Mouse (Mus musculus) ZHBTc4 (cell line): ENCODE results near the gene Senp6.

ENCODE experiments used
- DNase-seq: peaks from one replicate; pipeline ENCODE4 v3.0.0-alpha.2; 2011; ENCODE audit warnings: low read depth, low spot score

Gene Senp6

DNA sequence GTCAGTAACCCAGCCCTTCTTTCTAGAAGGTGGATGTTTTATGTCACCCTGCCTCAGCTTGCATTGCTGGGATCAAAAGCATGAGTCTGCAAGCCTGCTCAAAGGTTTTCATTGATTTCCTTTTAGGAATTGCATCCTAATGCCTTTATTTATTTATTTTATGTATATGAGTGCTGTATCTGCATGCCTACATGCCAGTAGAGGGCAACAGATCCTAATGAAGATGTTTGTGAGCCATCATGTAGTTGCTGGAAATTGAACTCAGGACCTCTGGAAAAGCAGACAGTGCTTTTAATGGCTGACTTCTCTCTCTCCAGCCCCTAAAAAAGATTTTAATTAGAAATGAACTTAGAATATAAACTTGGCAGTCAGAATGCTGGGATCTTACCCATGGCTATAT, 8.2 kb downstream of the Senp6 start:
- DNase-seq, result no peak

DNA sequence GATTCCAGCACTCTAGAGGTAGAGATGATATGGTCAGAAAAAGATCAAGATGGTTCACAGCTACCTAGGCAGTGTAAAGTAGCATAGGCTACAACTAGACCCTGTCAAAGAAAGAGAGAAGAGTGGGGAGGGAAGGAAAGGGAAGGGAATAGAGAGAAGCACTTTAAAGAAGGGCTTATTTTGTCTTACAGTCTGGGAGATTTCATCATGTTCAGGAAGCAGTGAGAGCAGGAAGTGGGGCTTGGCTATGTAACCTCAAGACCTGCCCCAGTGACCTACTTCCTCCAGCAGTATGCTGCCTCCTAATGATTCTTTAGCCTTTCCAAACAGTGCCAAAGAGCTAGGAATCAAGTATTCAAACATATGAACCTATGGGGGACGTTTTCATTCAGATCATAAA, 14.2 kb downstream of the Senp6 start:
- DNase-seq, result no peak

DNA sequence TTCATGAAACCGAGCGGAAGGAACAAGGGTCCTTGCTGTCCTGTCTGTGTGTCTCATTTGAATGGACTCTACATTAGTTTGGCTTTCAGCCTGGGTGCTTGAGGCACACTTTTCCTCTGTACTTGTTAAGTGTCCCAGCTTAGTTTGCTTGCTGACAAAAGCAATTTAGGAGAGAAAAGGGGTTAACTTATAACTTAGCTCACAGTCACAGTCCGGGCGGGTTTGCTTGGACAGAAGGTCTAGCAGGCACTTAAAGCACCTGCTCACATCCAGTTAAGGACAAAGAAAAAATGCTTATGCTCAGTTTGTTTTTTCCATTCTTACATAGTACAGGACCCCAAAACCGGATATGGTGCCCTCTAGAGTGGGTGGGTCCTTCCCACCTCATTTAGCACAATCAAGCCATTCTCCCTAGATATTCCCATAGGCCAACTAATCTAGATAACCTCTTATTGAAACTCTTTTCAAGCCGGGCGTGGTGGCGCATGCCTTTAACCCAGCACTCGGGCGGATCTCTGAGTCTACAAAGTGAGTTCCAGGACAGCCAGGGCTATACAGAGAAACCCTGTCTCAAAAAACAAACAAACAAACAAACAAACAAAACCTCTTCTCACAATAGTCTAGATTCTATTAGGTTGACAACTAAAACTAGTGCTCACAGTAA, 17.9 kb downstream of the Senp6 start:
- DNase-seq, result no peak

DNA sequence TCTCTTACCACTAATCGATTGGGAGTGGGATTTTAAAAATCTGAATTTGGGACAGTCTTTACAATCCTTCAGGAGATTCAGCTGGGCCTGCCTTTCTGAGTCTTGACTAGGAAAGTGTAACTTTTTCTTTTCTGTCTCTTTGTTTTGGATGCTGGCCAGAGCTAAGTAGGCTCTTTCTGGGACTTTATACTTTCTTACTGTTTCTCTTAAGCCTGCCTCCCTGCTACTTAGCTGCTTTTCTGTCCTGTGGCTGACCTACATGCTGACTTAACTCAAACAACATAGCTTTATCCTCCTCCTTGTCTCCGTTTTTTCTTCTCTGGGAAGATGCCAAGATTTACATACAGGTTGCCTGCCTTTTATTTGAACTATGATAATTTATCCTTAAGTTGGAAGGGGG, 19.0 kb downstream of the Senp6 start:
- no peak for DNase-seq

DNA sequence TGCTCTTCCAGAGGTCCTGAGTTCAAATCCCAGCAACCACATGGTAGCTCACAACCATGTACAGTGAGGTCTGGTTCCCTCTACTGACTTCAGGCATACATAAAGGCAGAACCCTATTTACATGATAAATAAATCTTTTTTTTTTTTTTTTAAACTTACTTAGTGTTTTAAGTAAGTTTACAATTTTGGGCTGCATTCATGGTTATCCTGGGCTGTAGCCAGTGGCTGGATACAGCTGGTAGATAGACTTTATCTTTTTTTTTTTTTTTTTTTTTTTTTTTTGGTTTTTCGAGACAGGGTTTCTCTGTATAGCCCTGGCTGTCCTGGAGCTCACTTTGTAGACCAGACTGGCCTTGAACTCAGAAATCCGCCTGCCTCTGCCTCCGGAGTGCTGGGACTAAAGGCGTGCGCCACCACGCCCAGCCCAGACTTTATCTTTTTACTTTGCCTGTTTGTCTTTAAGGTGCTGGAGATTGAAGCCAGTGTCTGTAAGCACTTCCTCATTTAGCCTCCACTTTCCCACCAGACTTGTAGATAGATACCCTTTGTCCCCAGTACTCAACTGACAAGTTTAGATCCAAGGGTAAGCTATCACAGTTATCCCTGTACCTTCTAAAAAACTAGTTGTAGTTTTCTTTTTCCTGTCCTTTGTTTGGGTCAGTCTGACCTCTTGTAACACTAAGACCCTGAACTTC, 19.7 kb downstream of the Senp6 start:
- DNase-seq, result peak; percentile 23

DNA sequence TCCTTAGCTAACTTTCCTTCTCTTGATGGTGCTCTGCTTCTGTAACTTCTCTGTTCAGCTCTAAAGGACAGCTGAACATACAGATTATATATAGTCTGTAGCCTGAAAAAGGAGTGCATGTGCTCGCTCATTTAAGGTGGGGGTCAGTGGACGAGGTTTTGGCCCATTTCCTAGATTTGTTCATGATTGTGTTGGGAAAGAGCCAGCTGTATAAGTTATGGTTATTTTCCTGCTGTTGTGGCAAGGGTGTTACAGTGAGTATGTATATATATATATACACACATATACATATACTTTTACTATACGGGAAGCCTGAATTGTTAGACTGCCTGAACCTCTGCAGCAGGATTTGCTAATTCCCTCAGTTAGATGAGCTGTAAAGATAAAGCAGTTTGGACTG, 22.7 kb downstream of the Senp6 start:
- DNase-seq, result no peak

DNA sequence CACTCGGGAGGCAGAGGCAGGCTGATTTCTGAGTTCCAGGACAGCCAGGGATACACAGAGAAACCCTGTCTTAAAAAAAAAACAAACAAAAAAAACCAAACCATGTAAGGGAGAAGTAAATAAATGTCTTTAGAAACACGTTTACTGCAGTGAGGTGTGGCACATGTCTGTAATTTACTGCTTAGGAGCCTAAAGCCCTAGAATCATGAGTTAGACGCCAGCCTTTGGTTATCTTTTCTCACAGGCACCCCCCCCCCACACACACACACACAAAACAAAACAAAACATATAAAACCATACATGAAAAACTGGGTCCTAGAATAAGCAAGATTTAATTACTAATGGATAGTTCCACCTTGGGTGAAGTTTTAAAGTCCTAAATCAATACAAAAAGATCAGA, 29.6 kb downstream of the Senp6 start:
- DNase-seq, result no peak

DNA sequence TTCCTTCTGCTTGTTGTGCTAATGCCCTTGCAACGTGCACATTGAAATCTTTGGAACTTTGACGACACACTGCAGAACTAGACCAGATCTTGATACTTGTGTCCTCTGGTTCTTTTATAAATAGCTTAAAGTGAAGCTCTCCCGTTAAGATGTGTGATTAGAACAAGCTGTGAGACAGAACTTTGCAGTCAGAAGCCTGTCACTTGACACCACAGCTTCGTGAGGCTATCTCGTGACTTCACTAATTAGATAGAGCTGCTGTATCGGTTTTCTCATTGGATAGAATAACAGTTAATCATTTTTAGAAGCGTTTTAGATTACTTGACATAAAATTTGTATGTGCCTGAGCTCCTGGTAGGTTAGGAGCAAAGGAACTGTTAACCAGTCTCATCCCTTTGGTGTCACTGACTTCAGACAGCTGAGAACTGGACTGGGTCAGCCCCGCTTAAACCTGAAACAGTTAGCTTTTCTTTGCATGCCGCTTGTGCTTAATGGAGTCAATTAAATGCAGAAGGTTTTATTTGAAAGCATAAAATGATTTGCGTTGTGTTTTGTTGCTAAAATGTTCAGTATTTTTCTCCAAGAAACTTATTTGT, 79.4 kb downstream of the Senp6 start:
- no peak for DNase-seq

DNA sequence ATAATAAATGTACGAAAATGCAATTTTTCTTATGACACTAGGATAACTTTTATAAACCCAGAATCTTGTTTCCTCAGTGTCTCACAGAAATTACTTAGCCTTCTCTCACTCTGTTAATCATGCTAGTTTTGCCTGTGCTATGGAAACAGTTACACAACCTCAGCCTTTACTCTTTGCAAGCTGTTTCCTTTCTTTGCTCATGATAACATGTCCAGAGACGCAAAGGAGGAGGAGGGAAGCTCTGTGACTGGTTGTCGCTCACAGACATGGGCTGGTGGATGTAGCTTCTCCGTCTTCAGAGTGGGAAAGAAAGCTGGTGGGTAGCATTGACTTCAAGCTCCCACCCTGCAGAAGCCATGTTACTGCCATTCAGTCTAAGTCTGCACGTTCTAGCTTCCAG, 82.9 kb downstream of the Senp6 start:
- DNase-seq, result no peak

DNA sequence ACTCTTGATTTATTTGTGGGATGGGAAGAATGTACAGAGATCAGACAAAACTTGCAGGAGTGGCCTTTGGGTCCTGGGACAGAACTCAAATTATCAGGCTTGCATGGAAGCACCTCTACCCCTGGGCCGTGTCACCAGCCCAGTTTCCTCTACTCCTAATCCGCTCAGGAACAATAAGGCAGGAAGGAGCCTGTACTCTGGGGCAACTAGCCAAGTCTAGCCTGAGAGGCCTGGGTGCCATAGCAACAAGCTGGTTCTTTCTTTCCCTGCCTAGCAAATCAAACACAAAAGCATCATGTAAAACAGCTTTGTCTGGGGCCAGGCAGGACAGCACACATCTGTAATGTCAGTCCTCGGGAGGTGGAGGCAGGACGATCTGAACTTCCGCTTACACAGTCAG, 88.6 kb downstream of the Senp6 start:
- peak; percentile 69 for DNase-seq

DNA sequence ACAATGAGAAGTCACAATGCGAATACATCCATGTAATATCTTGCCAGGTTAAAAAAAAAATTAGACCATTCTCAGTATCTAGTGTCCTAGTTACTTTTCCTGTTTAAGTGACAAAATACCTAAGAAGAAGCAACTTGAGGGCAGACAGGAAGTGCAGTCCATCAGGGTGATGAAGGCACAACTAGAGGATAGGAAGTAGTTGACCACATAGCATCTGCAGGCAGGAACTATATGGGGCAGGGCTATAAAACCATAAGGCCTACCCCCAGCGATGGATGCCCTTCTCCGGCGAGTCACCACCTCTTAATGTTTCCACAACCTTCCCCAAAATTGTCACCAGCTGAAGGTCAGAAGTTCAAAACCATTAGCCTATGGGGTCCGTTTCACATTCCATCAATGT, 90.1 kb downstream of the Senp6 start:
- DNase-seq, result no peak

DNA sequence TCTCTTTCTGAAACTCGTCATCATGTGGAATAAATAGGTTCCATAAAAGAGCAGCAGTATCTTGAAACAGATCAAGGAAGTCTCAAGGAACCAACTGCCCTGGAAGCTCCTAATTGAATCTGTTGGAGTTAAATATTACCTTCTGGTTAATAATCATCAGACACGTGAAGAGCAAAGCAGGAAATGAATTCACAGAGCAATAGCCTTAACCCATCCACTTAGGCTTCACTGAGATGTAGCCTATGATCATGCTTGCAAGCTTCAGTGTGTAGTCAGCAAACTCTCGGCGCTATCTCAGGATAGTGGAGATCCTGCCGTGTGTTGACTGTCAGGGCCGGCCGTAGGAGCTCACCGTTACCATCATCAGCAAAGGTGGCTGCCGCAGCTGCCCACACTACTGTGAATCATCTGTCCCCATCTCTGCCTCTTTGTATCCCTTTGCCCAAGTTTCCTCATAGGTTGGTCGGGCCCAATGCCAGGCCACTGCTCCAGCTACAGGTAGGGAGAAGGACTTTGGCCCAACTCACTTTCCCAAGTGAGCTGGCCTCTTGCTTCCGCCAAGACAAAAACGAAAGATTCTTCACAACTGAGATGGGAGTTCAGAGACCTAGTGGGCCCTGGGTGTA, 91.2 kb downstream of the Senp6 start:
- no peak for DNase-seq

DNA sequence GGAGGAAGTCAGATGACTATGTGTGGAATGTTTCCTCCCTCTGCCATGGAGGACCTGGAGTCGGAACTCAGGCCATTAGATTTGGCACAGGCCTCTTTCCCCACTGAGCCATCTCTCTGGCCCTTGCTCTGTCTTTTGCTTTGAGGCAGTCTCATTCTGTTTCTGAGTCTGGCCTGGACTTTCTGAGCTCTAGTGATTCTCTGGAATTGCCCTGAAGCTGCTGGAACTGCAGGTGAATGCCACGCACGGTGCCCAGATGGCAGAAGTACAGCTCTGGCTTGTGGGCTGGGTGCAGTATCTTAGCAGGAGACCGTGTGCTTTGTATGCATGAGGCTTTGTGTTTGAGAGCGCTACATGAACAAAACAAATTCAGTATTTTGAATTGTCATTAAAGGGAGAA, 92.2 kb downstream of the Senp6 start:
- DNase-seq, result no peak

DNA sequence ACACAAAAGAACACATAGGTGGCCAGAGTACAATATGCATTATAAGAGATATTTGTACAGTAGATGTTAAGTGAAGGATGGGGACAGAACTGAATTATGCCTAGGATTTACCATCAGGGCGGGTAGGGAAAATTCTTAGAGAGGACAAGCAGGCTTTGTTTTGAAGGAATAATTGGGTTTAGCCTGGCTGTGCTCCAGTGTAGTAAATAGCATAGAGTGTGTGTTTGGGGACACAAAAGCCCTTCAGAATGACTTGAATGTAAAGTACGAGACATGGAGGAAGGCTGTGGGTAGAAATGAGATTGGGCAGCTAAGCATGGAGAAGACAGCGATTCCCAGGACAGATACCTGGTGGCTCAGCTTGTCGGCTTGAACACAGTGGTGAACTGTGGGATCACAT, 94.7 kb downstream of the Senp6 start:
- no peak for DNase-seq

DNA sequence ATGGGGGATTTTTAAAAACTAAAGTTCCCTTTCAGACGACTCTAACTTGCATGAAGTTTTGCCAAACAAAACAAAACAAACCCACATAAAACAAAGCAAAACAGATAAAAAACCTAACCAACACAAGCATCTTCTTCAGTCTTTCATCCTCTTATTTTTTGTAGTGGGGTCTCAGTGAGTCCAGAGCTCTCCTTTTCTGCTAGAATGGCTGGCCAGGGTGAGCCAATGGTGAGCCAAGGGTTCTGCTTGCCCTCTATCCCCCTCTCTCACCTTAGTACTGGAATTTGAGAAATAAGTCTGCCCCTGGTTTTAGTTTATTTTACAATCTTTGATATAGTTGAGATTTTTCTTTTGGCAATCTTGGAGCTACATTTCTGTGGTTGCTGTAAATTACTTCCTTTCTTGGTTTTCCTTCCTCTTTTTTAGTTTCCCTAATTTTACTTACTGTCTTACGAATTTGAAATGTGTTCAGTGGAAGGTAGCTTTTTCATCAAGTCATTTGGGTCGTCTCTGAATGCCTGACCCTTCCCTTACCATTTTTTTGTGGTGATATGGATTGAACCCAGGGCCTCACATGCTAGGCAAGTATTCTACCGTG, 96.5 kb downstream of the Senp6 start:
- no peak for DNase-seq

DNA sequence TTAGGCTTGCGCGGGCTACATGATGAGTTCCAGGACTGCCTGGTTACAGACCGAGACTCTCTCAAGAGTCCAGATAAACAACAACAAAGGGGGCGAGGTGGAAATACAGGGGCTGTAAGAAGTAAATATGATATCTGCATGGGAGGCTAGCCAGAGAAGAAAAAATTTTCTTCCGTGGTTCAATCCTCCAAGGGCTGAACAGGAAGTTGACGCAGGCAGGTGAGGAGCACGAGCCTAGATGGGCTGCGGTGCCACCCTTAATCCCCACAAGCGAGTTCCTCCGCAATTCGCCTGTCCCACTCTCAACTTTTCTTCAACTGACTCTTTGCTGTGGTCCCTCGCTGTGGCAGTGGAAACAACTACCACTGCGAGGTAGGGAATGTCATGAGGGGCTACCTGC, 97.5 kb downstream of the Senp6 start:
- DNase-seq, result no peak

DNA sequence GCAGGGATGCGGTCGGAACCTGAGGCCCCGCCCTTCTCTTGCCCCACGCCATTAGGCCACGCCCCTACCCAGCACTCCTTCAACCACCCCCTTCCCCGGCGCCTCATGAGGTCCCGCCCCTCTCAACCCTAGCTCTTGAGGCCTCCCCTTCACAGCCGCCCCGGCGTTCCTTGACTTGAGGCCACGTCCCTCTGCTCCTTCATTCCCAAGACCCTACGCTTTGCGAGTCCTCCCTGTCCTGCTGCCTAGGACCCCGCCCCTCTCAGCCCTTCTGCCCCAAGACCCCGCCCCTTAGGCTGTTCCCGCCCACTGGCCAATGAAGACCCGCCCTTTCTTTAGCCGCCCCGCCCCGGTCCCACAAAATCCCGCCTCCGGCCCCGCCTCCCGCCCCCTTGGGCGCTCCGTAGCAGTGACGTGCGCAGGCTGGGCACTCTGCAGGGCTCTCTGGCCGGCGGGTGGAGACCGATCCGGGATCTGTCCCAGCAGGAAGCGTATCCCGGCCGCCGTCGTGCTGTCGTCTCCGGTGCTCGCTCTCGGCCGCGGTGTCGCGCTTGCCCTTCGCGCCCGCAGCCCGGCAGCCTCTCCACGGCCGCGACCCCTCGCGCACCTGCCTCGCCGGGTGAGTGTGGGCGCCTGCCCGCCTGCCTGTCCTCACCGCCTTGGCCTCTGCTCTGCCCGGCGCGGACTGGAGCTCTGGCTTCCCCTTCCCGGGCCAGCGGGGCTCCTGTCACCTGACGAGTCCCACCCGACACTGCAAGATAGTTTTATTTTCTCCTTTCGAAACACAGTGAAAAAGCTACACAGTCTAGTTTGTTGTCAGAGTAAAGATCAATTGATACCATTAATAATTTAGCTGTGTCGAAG, 98.1 kb downstream of the Senp6 start, which contains the start of gene Myo6:
Gene Myo6, plus strand, starts transcription at position 421 of the 864 bp plus-strand sequence.
- DNase-seq, result peak; percentile 90

DNA sequence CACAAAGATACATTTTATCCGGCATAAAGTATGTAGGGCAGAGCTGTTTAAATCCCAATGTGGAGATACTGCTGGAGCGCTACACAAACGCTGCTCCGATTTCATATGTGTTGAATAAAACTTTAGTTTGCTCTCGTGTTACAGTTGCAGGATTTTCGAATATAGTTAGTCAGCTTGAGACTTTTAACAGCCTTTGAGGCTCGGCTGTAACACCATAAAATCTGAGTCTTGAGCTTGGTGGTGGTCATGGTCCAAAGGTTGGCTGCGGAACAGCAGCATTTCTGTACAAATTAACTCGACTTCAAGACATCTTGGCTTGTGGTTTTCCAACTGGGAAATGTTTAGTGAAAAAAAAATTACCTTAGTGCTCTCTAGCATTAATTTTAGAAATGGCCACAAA, 99.0 kb downstream of the Senp6 start:
- DNase-seq, result no peak

DNA sequence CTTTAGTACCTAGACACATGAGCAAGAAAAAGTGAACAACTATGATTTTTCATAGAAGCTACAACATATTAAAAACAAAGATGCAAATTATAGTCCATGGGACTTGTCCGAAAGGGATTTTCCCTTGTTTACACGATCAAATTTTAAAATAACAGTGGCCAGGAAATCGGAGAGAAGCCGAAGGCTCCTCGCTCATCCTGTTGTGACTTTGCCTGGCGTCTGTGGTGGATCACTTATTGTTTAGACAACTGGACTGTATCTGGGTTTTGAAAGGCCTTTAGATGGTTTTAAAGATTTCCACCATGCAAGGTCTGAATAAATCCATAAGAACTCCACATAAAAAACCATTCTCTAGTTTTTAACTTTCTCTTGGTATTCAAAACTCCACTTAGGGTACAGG, 99.7 kb downstream of the Senp6 start:
- DNase-seq, result no peak

DNA sequence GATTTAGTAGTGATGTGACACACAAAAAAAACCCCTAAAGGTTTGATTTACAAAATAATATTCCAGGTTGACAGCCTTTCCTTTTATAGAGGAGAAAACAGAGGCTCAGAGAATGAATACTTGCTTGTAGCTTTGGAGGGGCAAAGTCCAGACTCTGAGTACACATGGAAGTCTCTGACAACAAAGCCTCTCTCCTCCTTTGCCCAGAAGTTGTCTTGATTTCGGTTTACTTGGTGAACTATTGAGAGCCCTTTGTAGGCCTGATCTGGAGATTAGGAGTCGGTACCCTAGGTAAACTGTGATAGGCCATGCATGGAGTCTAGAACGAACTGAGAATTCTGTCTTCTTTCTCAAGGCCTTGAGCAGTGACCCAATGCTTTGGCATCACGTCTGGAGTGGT, 100.4 kb downstream of the Senp6 start:
- DNase-seq, result no peak

DNA sequence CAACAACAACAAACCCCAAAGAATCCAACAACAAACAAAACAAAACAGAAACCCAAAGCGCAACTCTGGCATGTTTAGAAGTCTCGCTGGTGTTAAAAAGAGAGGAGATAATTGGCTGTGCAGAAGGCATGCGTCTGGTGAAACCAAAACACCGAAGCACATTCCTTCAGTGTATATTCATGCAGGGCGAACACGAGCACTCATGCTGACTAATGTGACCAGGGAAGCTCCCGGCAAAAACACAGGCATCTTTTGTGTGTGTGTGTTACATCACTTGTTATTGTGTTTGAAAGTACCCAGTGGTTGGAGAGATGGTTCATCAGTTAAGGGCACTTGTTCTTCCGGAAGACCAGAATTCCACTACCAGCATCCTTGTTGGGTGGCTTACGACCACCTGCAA, 102.8 kb downstream of the Senp6 start:
- DNase-seq, result no peak
